Mouse (Mus musculus): Measurements from ENCODE around the gene Zfr.
"Not testable (repeated sequence)": the region's sequence is repeated elsewhere in the genome, so short reads cannot be mapped to it uniquely, and the experiment has no call there.

Gene Zfr

GRCm38 (mm10) chr15:12147423-12147822 is 29.8 kb downstream of the Zfr start:
- in situ Hi-C loops (cut with MboI; ENCODE audit: low pct_unique_long_range_greater_than_20kb in 1 of 2, low sequenced_read_pairs in 2 of 2, unreplicated experiment in 1 of 2): no loop called here

GRCm38 (mm10) chr15:12149501-12149900 is 31.9 kb downstream of the Zfr start:
- in situ Hi-C loops (cut with MboI; ENCODE audit: low pct_unique_long_range_greater_than_20kb in 1 of 2, low sequenced_read_pairs in 2 of 2, unreplicated experiment in 1 of 2): no loop called here

- in situ Hi-C loops (cut with MboI; ENCODE audit: low pct_unique_long_range_greater_than_20kb in 1 of 2, low sequenced_read_pairs in 2 of 2, unreplicated experiment in 1 of 2): no loop called here
Observed at GRCm38 (mm10) chr15:12153747-12154146, 36.1 kb downstream of the Zfr start.

- in situ Hi-C loops (cut with MboI; ENCODE audit: low pct_unique_long_range_greater_than_20kb in 1 of 2, low sequenced_read_pairs in 2 of 2, unreplicated experiment in 1 of 2): no loop called here
Observed at GRCm38 (mm10) chr15:12178126-12178525, 60.5 kb downstream of the Zfr start.

- in situ Hi-C loops (cut with MboI; ENCODE audit: low pct_unique_long_range_greater_than_20kb in 1 of 2, low sequenced_read_pairs in 2 of 2, unreplicated experiment in 1 of 2): not testable (repeated sequence)
Observed at GRCm38 (mm10) chr15:12181181-12181805, 63.7 kb downstream of the Zfr start.

- in situ Hi-C loops (cut with MboI; ENCODE audit: low pct_unique_long_range_greater_than_20kb in 1 of 2, low sequenced_read_pairs in 2 of 2, unreplicated experiment in 1 of 2): no loop called here
Observed at GRCm38 (mm10) chr15:12193880-12194816, 76.5 kb downstream of the Zfr start.

- in situ Hi-C loops (cut with MboI; ENCODE audit: low pct_unique_long_range_greater_than_20kb in 1 of 2, low sequenced_read_pairs in 2 of 2, unreplicated experiment in 1 of 2): loop anchor here in 1 of 2 experiments (5.0 kb wide), 1 partner anchor 52 kb away; no protein-coding TSS in a partner anchor
Observed at GRCm38 (mm10) chr15:12194817-12195735, 77.4 kb downstream of the Zfr start.

GRCm38 (mm10) chr15:12195966-12196365 is 78.3 kb downstream of the Zfr start:
- in situ Hi-C loops (cut with MboI; ENCODE audit: low pct_unique_long_range_greater_than_20kb in 1 of 2, low sequenced_read_pairs in 2 of 2, unreplicated experiment in 1 of 2): loop anchor here in 1 of 2 experiments (5.0 kb wide), 1 partner anchor 51 kb away; no protein-coding TSS in a partner anchor

- in situ Hi-C loops (cut with MboI; ENCODE audit: low pct_unique_long_range_greater_than_20kb in 1 of 2, low sequenced_read_pairs in 2 of 2, unreplicated experiment in 1 of 2): loop anchor here in 1 of 2 experiments (5.0 kb wide), 1 partner anchor 51 kb away; no protein-coding TSS in a partner anchor
Observed at GRCm38 (mm10) chr15:12196410-12197191, 79.0 kb downstream of the Zfr start.

- in situ Hi-C loops (cut with MboI; ENCODE audit: low pct_unique_long_range_greater_than_20kb in 1 of 2, low sequenced_read_pairs in 2 of 2, unreplicated experiment in 1 of 2): loop anchor here in 1 of 2 experiments (5.0 kb wide), 1 partner anchor 50 kb away; no protein-coding TSS in a partner anchor
Observed at GRCm38 (mm10) chr15:12197361-12197760, 79.7 kb downstream of the Zfr start.

- in situ Hi-C loops (cut with MboI; ENCODE audit: low pct_unique_long_range_greater_than_20kb in 1 of 2, low sequenced_read_pairs in 2 of 2, unreplicated experiment in 1 of 2): no loop called here
Observed at GRCm38 (mm10) chr15:12200021-12200420, 82.4 kb downstream of the Zfr start.

GRCm38 (mm10) chr15:12201856-12202255 is 84.2 kb downstream of the Zfr start:
- in situ Hi-C loops (cut with MboI; ENCODE audit: low pct_unique_long_range_greater_than_20kb in 1 of 2, low sequenced_read_pairs in 2 of 2, unreplicated experiment in 1 of 2): no loop called here

GRCm38 (mm10) chr15:12202456-12202855 is 84.8 kb downstream of the Zfr start:
- in situ Hi-C loops (cut with MboI; ENCODE audit: low pct_unique_long_range_greater_than_20kb in 1 of 2, low sequenced_read_pairs in 2 of 2, unreplicated experiment in 1 of 2): no loop called here

- in situ Hi-C loops (cut with MboI; ENCODE audit: low pct_unique_long_range_greater_than_20kb in 1 of 2, low sequenced_read_pairs in 2 of 2, unreplicated experiment in 1 of 2): not testable (repeated sequence)
Observed at GRCm38 (mm10) chr15:12203008-12203407, 85.4 kb downstream of the Zfr start.

- in situ Hi-C loops (cut with MboI; ENCODE audit: low pct_unique_long_range_greater_than_20kb in 1 of 2, low sequenced_read_pairs in 2 of 2, unreplicated experiment in 1 of 2): no loop called here
Observed at GRCm38 (mm10) chr15:12203512-12204318, 86.1 kb downstream of the Zfr start.

- in situ Hi-C loops (cut with MboI; ENCODE audit: low pct_unique_long_range_greater_than_20kb in 1 of 2, low sequenced_read_pairs in 2 of 2, unreplicated experiment in 1 of 2): no loop called here
Observed at GRCm38 (mm10) chr15:12204319-12205159, 86.9 kb downstream of the Zfr start, which contains the start of gene Mtmr12. TSS of gene Mtmr12 (plus strand) at chr15:12205028.
